Mouse (Mus musculus) frontal cortex, postnatal 14 days (tissue): ENCODE measurements at regions not wholly inside any gene's neighbourhood (a gene's known extent, or its start where the extent isn't known, plus 50 kb on each side); places are given as distances from the start of the nearest gene placed in this dataset.

Source experiments
- DNase-seq, 2 experiments: peaks; one replicate each; pipeline ENCODE4 v3.0.0; 2022; ENCODE audit warnings: low spot score in 2 of 2

- DNase-seq: no peak
Measured at GRCm38 (mm10) chr1:38739018-38739417, 74.3 kb upstream of the Aff3 start.

GRCm38 (mm10) chr1:38735768-38736167 lies 71.0 kb upstream of the Aff3 start:
- no peak for DNase-seq

GRCm38 (mm10) chr1:38733201-38733600 lies 68.4 kb upstream of the Aff3 start:
- DNase-seq: no peak

- peak in 1 of 2 experiments; percentile 13 for DNase-seq
Measured at GRCm38 (mm10) chr1:38729977-38730782, 65.4 kb upstream of the Aff3 start.

GRCm38 (mm10) chr1:38725805-38726204 lies 61.0 kb upstream of the Aff3 start:
- DNase-seq: no peak

GRCm38 (mm10) chr1:38724631-38725030 lies 59.9 kb upstream of the Aff3 start:
- no peak for DNase-seq

- DNase-seq: no peak
Measured at GRCm38 (mm10) chr1:38722155-38722554, 57.4 kb upstream of the Aff3 start.

GRCm38 (mm10) chr1:38720287-38720686 lies 55.5 kb upstream of the Aff3 start:
- no peak for DNase-seq

- no peak for DNase-seq
Measured at GRCm38 (mm10) chr1:38715621-38716020, 50.9 kb upstream of the Aff3 start.
